Mouse (Mus musculus): Measurements from ENCODE around the gene Zfp444. TPM values are rescaled to one million over a fixed set of nuclear protein-coding genes. Genes with fewer than 3 reads are reported as not detected.

Gene Zfp444
- polyA plus RNA-seq (2015; fragmentation: Nextera tagmentation; extraction: Ambion mirVana) = 23.7 and 25.3 TPM in 2 replicates

DNA sequence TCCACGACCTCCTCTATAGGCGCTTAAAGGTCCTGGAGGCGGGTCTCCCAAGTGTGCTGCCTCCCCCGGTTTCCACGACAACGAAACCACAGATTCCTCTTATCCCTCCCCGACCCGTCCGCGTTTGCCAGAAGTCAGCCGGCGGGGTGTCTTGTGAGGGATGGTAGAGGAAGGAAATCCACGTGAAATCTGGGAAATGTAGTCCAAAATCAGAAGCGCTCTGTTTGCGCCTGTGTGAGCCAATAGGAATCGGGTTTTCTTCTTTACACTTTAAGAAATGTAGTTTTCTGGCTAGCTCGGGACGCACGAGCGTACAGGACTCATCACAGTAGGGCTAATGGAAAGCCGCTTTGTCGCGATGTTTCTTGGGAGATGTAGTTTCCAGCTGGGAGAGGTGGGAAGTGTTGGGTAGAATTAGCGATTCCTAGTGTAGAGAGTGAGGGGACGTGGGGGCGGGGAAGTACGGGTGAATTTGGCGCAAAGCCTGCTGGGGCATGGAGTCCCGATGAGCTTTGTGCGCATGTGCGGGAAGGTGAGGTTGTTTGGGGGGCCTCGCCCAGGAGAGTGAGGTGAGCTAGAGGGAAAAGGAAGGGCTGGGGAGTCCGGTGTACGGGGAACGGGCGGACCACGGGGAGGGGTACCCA lies at the start of gene Zfp444:
Gene Zfp444 (plus strand): TSS at position 221 of the 644 bp plus-strand sequence.
- H3K4me2 ChIP-seq (replicated peaks; ENCODE audit: low read depth) = peak within 1 kb of the TSS; percentile 79
- TF ChIP-seq EP300 (optimal IDR thresholded peaks at IDR 0.05) = no peak
- TF ChIP-seq CTCF (IDR thresholded peaks at IDR 0.05; ENCODE audit: low read depth) = no peak
- 1% methylated on average over 37 of the region's 37 CpGs for WGBS
- no peaks in the 10 kb centered on the region for H3K4me1 ChIP-seq (replicated peaks; ENCODE audit: control insufficient read depth, insufficient read depth)
- no peaks in the 10 kb centered on the region for H3K27me3 ChIP-seq (ENCODE audit: control insufficient read depth, insufficient read depth, low read length)
- H3K36me3 ChIP-seq (ENCODE audit: control insufficient read depth, insufficient read depth, low read length) = no peaks in the 10 kb centered on the region
- H3K27ac ChIP-seq (replicated peaks) = peak within 1 kb of the TSS; percentile 61
- ATAC-seq (ENCODE audit: low FRiP score, low TSS enrichment) = peak; percentile 95
- H3K9me3 ChIP-seq (ENCODE audit: control insufficient read depth, low read length) = no peaks in the 10 kb centered on the region
- peak; percentile 98 for DNase-seq (ENCODE audit: low spot score)
- peak within 1 kb of the TSS; percentile 59 for H3K9ac ChIP-seq (ENCODE audit: low read length)
- H3K4me3 ChIP-seq (ENCODE audit: low read depth, low read length) = peak within 1 kb of the TSS; percentile 49

DNA sequence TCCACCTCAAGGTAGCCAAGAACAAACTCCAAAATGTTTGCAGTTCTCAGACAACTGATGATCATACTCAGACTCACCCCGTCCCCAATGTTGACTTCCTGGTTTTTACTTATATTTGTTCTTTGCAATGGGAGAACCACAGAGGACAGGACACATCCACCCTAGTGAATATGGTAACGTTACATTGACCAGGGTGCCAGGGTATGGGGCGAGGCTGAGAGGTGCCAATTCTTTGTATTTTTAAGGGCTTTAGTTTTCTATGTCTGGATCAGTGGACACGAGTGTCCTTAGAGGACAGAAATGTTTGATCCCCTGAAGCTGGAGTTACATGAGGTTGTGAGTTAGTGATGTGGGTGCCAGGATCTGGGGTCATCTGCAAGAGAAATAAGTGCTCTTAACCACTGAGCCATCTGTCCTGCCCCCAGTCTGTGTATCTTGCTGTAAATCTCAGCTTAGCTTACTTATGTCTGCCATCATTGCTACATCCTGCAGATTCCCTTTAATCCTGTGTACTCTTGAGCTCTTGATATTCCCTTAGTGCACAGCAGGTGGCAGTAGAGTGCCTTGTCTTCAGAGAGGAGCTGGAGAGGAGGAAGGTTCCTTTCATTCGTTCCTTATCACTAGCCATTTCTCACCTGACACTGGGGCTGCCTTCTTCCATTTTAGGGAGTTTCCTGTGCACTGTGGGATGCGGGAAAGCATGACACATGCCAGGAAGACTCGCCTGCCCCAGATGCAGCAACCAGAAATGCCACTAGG lies 45.2 kb upstream of the Zfp444 start:
- Histone ChIP-seq H3K4me1 (replicated peaks; ENCODE audit: control insufficient read depth, insufficient read depth) (no peaks in the 10 kb centered on the region), H3K4me3 (ENCODE audit: low read depth, low read length) (no peak overlapping the region), H3K36me3 (ENCODE audit: control insufficient read depth, insufficient read depth, low read length) (no peaks in the 10 kb centered on the region), H3K4me2 (replicated peaks; ENCODE audit: low read depth) (no peak overlapping the region), H3K9me3 (ENCODE audit: control insufficient read depth, low read length) (no peaks in the 10 kb centered on the region), H3K27me3 (ENCODE audit: control insufficient read depth, insufficient read depth, low read length) (no peaks in the 10 kb centered on the region), H3K9ac (ENCODE audit: low read length) (no peak overlapping the region), H3K27ac (replicated peaks) (no peak overlapping the region)
- 30% methylated on average over 7 of the region's 7 CpGs for WGBS
- TF ChIP-seq EP300 (optimal IDR thresholded peaks at IDR 0.05) (no peak), CTCF (IDR thresholded peaks at IDR 0.05; ENCODE audit: low read depth) (peak; percentile 99)
- ATAC-seq (ENCODE audit: low FRiP score, low TSS enrichment) (peak; percentile 74), DNase-seq (ENCODE audit: low spot score) (peak; percentile 71)

DNA sequence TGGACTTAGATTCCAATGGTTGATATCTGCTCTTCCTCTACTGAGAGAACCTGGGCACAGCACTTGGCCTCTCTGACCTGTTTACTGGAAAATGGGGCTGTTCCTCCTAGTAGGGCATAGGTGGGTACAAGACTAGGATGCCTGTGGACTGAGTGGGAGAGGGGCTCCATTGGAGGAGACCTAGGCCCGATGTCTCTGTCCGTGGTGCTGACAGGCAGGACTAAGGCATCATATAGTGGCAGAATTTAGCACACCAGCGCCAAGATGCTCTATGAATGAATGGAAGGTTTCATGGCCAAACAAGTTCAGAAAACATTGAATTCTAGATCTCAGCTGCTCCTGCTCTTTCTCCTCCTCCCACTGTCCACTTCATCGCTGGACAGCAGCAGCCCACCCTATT lies 41.7 kb upstream of the Zfp444 start:
- no peak overlapping the region for H3K4me3 ChIP-seq (ENCODE audit: low read depth, low read length)
- no peaks in the 10 kb centered on the region for H3K27me3 ChIP-seq (ENCODE audit: control insufficient read depth, insufficient read depth, low read length)
- no peak for TF ChIP-seq EP300 (optimal IDR thresholded peaks at IDR 0.05)
- TF ChIP-seq CTCF (IDR thresholded peaks at IDR 0.05; ENCODE audit: low read depth) = no peak
- peaks cover 10% of the 10 kb centered on the region; the same call in 1 of the 2 replicates for H3K36me3 ChIP-seq (ENCODE audit: control insufficient read depth, insufficient read depth, low read length)
- no peak overlapping the region for H3K9ac ChIP-seq (ENCODE audit: low read length)
- WGBS = 41% methylated on average over 4 of the region's 4 CpGs
- H3K27ac ChIP-seq (replicated peaks) = no peak overlapping the region
- ATAC-seq (ENCODE audit: low FRiP score, low TSS enrichment) = no peak
- no peak for DNase-seq (ENCODE audit: low spot score)
- H3K9me3 ChIP-seq (ENCODE audit: control insufficient read depth, low read length) = no peaks in the 10 kb centered on the region
- no peaks in the 10 kb centered on the region for H3K4me1 ChIP-seq (replicated peaks; ENCODE audit: control insufficient read depth, insufficient read depth)
- H3K4me2 ChIP-seq (replicated peaks; ENCODE audit: low read depth) = no peak overlapping the region

DNA sequence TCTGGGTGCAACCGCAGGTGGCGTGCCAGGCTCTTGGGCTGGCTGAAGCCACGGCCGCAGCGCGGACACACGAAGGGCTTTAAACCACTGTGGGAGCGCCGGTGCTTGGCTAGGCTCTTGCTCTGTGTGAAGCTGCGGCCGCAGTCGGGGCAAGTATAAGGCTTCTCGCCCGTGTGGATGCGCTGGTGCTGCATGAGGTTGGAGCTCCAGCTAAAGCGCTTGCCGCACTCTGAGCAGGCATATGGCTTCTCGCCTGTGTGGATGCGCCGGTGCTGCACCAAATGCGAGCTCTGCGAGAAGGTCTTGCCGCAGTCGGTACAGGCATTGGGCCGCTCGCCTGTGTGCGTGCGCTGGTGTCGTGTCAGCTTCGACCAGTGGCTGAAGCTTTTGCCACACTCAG lies 39.4 kb upstream of the Zfp444 start:
- ATAC-seq (ENCODE audit: low FRiP score, low TSS enrichment) (no peak), DNase-seq (ENCODE audit: low spot score) (no peak)
- WGBS = 86% methylated on average over 30 of the region's 30 CpGs
- no peaks in the 10 kb centered on the region for H3K27me3 ChIP-seq (ENCODE audit: control insufficient read depth, insufficient read depth, low read length)
- H3K4me1 ChIP-seq (replicated peaks; ENCODE audit: control insufficient read depth, insufficient read depth) = no peaks in the 10 kb centered on the region
- H3K9ac ChIP-seq (ENCODE audit: low read length) = no peak overlapping the region
- no peaks in the 10 kb centered on the region for H3K9me3 ChIP-seq (ENCODE audit: control insufficient read depth, low read length)
- H3K4me3 ChIP-seq (ENCODE audit: low read depth, low read length) = no peak overlapping the region
- no peak overlapping the region for H3K4me2 ChIP-seq (replicated peaks; ENCODE audit: low read depth)
- H3K27ac ChIP-seq (replicated peaks) = no peak overlapping the region
- H3K36me3 ChIP-seq (ENCODE audit: control insufficient read depth, insufficient read depth, low read length) = peaks cover 10% of the 10 kb centered on the region; the same call in 1 of the 2 replicates
- TF ChIP-seq EP300 (optimal IDR thresholded peaks at IDR 0.05) = no peak
- TF ChIP-seq CTCF (IDR thresholded peaks at IDR 0.05; ENCODE audit: low read depth) = no peak

DNA sequence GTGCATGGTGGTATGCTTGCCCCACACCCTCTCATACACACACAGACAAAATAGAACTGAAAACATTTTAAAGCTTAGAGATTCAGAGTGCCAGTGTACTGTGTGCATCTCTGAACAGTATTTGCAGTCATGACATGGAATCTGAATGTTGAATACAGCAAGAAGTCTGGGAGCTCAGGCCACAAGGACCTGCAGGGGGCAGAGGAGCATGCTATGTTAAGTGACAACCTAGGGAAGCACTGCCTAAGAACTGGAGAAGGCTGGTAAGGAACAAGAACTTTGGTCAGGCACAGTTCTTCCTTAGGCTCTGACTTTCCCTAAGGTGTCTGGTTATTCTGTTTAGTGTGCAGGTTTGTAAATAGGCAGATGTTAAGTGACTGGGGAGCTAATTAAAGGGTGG lies 35.5 kb upstream of the Zfp444 start:
- no peak overlapping the region for H3K4me2 ChIP-seq (replicated peaks; ENCODE audit: low read depth)
- H3K9me3 ChIP-seq (ENCODE audit: control insufficient read depth, low read length) = no peaks in the 10 kb centered on the region
- H3K9ac ChIP-seq (ENCODE audit: low read length) = no peak overlapping the region
- TF ChIP-seq EP300 (optimal IDR thresholded peaks at IDR 0.05) = no peak
- peak; percentile 64 for TF ChIP-seq CTCF (IDR thresholded peaks at IDR 0.05; ENCODE audit: low read depth)
- H3K36me3 ChIP-seq (ENCODE audit: control insufficient read depth, insufficient read depth, low read length) = peaks cover 10% of the 10 kb centered on the region; the same call in 1 of the 2 replicates
- H3K27me3 ChIP-seq (ENCODE audit: control insufficient read depth, insufficient read depth, low read length) = no peaks in the 10 kb centered on the region
- no peak overlapping the region for H3K4me3 ChIP-seq (ENCODE audit: low read depth, low read length)
- ATAC-seq (ENCODE audit: low FRiP score, low TSS enrichment) (peak; percentile 47; the same call in 1 of the 2 replicates), DNase-seq (ENCODE audit: low spot score) (peak; percentile 45)
- H3K4me1 ChIP-seq (replicated peaks; ENCODE audit: control insufficient read depth, insufficient read depth) = no peaks in the 10 kb centered on the region
- H3K27ac ChIP-seq (replicated peaks) = no peak overlapping the region

DNA sequence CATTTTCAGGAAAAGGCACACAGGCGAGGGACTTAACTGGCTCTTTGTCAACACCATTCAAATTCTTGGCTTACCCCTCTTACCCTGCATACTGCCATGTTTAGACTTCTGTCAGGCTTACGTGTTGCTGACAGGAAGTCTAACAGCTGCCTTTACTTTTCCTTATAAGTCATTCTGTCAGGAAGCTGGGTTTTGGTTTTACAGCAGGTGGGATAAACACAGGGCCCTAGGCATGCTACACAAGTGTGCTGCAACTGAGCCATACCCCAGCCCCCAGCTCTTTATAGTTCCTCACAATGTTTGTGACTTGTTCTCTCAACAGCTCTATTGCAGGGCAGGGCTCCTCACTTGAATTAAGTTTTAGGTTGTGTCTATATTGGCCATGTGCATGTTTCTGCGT lies 32.7 kb upstream of the Zfp444 start:
- 59% methylated on average over 3 of the region's 3 CpGs for WGBS
- no peak for DNase-seq (ENCODE audit: low spot score)
- H3K36me3 ChIP-seq (ENCODE audit: control insufficient read depth, insufficient read depth, low read length) = peaks cover 3% of the 10 kb centered on the region; the same call in 1 of the 2 replicates

More for the DNA sequence above, 32.7 kb upstream of the Zfp444 start:
- no peak overlapping the region for H3K27ac ChIP-seq (replicated peaks)
- no peaks in the 10 kb centered on the region for H3K9me3 ChIP-seq (ENCODE audit: control insufficient read depth, low read length)
- no peak overlapping the region for H3K4me3 ChIP-seq (ENCODE audit: low read depth, low read length)
- TF ChIP-seq EP300 (optimal IDR thresholded peaks at IDR 0.05) (no peak), CTCF (IDR thresholded peaks at IDR 0.05; ENCODE audit: low read depth) (no peak)
- no peaks in the 10 kb centered on the region for H3K27me3 ChIP-seq (ENCODE audit: control insufficient read depth, insufficient read depth, low read length)
- H3K4me2 ChIP-seq (replicated peaks; ENCODE audit: low read depth) = no peak overlapping the region
- no peak overlapping the region for H3K9ac ChIP-seq (ENCODE audit: low read length)
- no peak for ATAC-seq (ENCODE audit: low FRiP score, low TSS enrichment)
- no peaks in the 10 kb centered on the region for H3K4me1 ChIP-seq (replicated peaks; ENCODE audit: control insufficient read depth, insufficient read depth)

Measured in stomach, postnatal 0 days (tissue).